25 mouse cellular contexts compared by ENCODE assay signal in genomic region chr7:131465735-131466134, GRCm38 (mm10). TPM values are rescaled to one million over a fixed set of nuclear protein-coding genes. Genes with fewer than 3 reads are reported as not detected.
DNase-seq lines count a peak whose midpoint lies in the region; ATAC-seq and TF ChIP-seq lines count a peak whose summit lies in the region.
"Had no signal": no experiment of that assay in that cellular context is flagged by ENCODE, and none has a peak within 500 bp of the region (broad histone marks: within the 10 kb centered on the region; RNA-seq: fewer than 3 reads in every experiment).

No protein-coding gene starts in this region.

- H3K27me3 ChIP-seq in forebrain, embryonic 10.5 days (ENCODE audit: poor library complexity, severe bottlenecking): peaks cover 92% of the 10 kb centered on the region
- peaks cover 22% of the 10 kb centered on the region for H3K27me3 ChIP-seq in forebrain, postnatal 0 days (ENCODE audit: insufficient read depth, low read length)
- H3K27me3 ChIP-seq in hindbrain, embryonic 11.5 days (ENCODE audit: control insufficient read depth, insufficient read depth, low read length): no peaks in the 10 kb centered on the region
- H3K27me3 ChIP-seq in hindbrain, embryonic 13.5 days: peaks cover 32% of the 10 kb centered on the region
- H3K27me3 ChIP-seq in neural tube, embryonic 12.5 days (replicated peaks): no peaks in the 10 kb centered on the region; the same call in 1 of the 2 replicates
- H3K27me3 ChIP-seq: heart, embryonic 12.5 days; kidney, embryonic 15.5 days; limb, embryonic 12.5 days; liver, embryonic 12.5 days had no signal

- peak overlapping the region; percentile 54; the same call in 1 of the 2 replicates for H3K27ac ChIP-seq in forebrain, embryonic 10.5 days
- no peak overlapping the region for H3K27ac ChIP-seq in forebrain, postnatal 0 days (ENCODE audit: low read depth, low read length)
- 0 out of 2 replicates have a peak overlapping the region, but pooled peaks have one; percentile 2 for H3K27ac ChIP-seq in hindbrain, embryonic 11.5 days (ENCODE audit: low read depth, low read length)
- H3K27ac ChIP-seq in hindbrain, embryonic 13.5 days: no peak overlapping the region
- H3K27ac ChIP-seq in neural tube, embryonic 12.5 days: no peak overlapping the region
- H3K27ac ChIP-seq: hindbrain, embryonic 14.5 days; kidney, embryonic 15.5 days; limb, embryonic 12.5 days; liver, embryonic 12.5 days; neural tube, embryonic 13.5 days had no signal

- no peak overlapping the region for H3K9ac ChIP-seq in forebrain, postnatal 0 days
- H3K9ac ChIP-seq in hindbrain, embryonic 11.5 days (ENCODE audit: low read depth, low read length): no peak overlapping the region
- no peak overlapping the region for H3K9ac ChIP-seq in hindbrain, embryonic 13.5 days
- H3K9ac ChIP-seq in neural tube, embryonic 12.5 days: no peak overlapping the region
- H3K9ac ChIP-seq: heart, embryonic 12.5 days; hindbrain, embryonic 14.5 days; kidney, embryonic 15.5 days; limb, embryonic 12.5 days; liver, embryonic 12.5 days; neural tube, embryonic 13.5 days had no signal

- H3K9me3 ChIP-seq in forebrain, embryonic 10.5 days: peaks cover 17% of the 10 kb centered on the region
- H3K9me3 ChIP-seq in forebrain, postnatal 0 days (ENCODE audit: low read length): peaks cover 4% of the 10 kb centered on the region; the same call in 1 of the 2 replicates
- H3K9me3 ChIP-seq in hindbrain, embryonic 11.5 days (ENCODE audit: control insufficient read depth, low read length): no peaks in the 10 kb centered on the region
- H3K9me3 ChIP-seq in hindbrain, embryonic 13.5 days: no peaks in the 10 kb centered on the region
- H3K9me3 ChIP-seq in neural tube, embryonic 12.5 days: peaks cover 3% of the 10 kb centered on the region; the same call in 1 of the 2 replicates
- H3K9me3 ChIP-seq: kidney, embryonic 15.5 days; liver, embryonic 12.5 days had no signal

- TF ChIP-seq CTCF in forebrain, postnatal 0 days (IDR thresholded peaks at IDR 0.05; ENCODE audit: low read depth): no peak

- H3K4me3 ChIP-seq in forebrain, embryonic 10.5 days: no peak overlapping the region
- H3K4me3 ChIP-seq in forebrain, postnatal 0 days (ENCODE audit: low read depth, low read length): no peak overlapping the region
- no peak overlapping the region for H3K4me3 ChIP-seq in hindbrain, embryonic 11.5 days (ENCODE audit: low read depth, low read length)
- H3K4me3 ChIP-seq in hindbrain, embryonic 13.5 days: no peak overlapping the region
- no peak overlapping the region for H3K4me3 ChIP-seq in neural tube, embryonic 12.5 days
- H3K4me3 ChIP-seq: heart, embryonic 12.5 days; kidney, embryonic 15.5 days; limb, embryonic 12.5 days; liver, embryonic 12.5 days; neural tube, embryonic 13.5 days had no signal

- ATAC-seq in forebrain, postnatal 0 days: no peak
- ATAC-seq in hindbrain, embryonic 11.5 days (ENCODE audit: low FRiP score): peak; percentile 11; the same call in 1 of the 2 replicates
- no peak for ATAC-seq in hindbrain, embryonic 13.5 days (ENCODE audit: low FRiP score)
- ATAC-seq in neural tube, embryonic 12.5 days (ENCODE audit: low FRiP score, low read depth): peak; percentile 31; the same call in 1 of the 2 replicates
- ATAC-seq: intestine, postnatal 0 days; liver, embryonic 12.5 days had no signal

- DNase-seq in forebrain, embryonic 10.5 days (ENCODE audit: extremely low spot score, low spot score): peak; percentile 43
- DNase-seq in forebrain, postnatal 0 days: no peak
- DNase-seq in hindbrain, embryonic 11.5 days (ENCODE audit: low spot score): peak; percentile 39
- peak; percentile 13 for DNase-seq in retina, embryonic 14.5 days (ENCODE audit: low spot score)
- no peak for DNase-seq in retina, postnatal 1 day
- no peak for DNase-seq in ovary, postnatal 10 days (ENCODE audit: low spot score)
- DNase-seq: adrenal gland, postnatal 25 days; cerebellum, adult 9-11 months; gastrocnemius, postnatal 10 days; heart, postnatal 10 days; kidney, postnatal 36 days; layer of hippocampus, postnatal 36 days; lung, adult 18-20 months; lung, postnatal 10 days; thymus, adult 18-20 months; thymus, postnatal 36 days had no signal

- no peak overlapping the region for H3K4me2 ChIP-seq in forebrain, postnatal 0 days (ENCODE audit: low read depth)
- H3K4me2 ChIP-seq in hindbrain, embryonic 11.5 days (replicated peaks; ENCODE audit: low read depth, low read length): no peak overlapping the region
- H3K4me2 ChIP-seq in hindbrain, embryonic 13.5 days: no peak overlapping the region
- H3K4me2 ChIP-seq in neural tube, embryonic 12.5 days (replicated peaks): no peak overlapping the region; the same call in 1 of the 2 replicates
- H3K4me2 ChIP-seq: heart, embryonic 12.5 days; hindbrain, embryonic 14.5 days; kidney, embryonic 15.5 days; limb, embryonic 12.5 days; liver, embryonic 12.5 days; neural tube, embryonic 13.5 days had no signal

- H3K4me1 ChIP-seq in forebrain, embryonic 10.5 days: peaks cover 33% of the 10 kb centered on the region
- no peaks in the 10 kb centered on the region for H3K4me1 ChIP-seq in forebrain, postnatal 0 days (ENCODE audit: insufficient read depth)
- H3K4me1 ChIP-seq in hindbrain, embryonic 11.5 days (replicated peaks; ENCODE audit: control insufficient read depth, insufficient read depth, low read length): peaks cover 8% of the 10 kb centered on the region
- peaks cover 17% of the 10 kb centered on the region for H3K4me1 ChIP-seq in hindbrain, embryonic 13.5 days (replicated peaks)
- H3K4me1 ChIP-seq in neural tube, embryonic 12.5 days: peaks cover 11% of the 10 kb centered on the region
- H3K4me1 ChIP-seq: heart, embryonic 12.5 days; kidney, embryonic 15.5 days; limb, embryonic 12.5 days; liver, embryonic 12.5 days had no signal

- H3K36me3 ChIP-seq in forebrain, embryonic 10.5 days (replicated peaks): no peaks in the 10 kb centered on the region
- H3K36me3 ChIP-seq in forebrain, postnatal 0 days (ENCODE audit: insufficient read depth): no peaks in the 10 kb centered on the region
- H3K36me3 ChIP-seq in hindbrain, embryonic 11.5 days (ENCODE audit: control insufficient read depth, insufficient read depth, low read length): no peaks in the 10 kb centered on the region
- H3K36me3 ChIP-seq in hindbrain, embryonic 13.5 days: no peaks in the 10 kb centered on the region
- H3K36me3 ChIP-seq in neural tube, embryonic 12.5 days: no peaks in the 10 kb centered on the region
- H3K36me3 ChIP-seq: heart, embryonic 12.5 days; kidney, embryonic 15.5 days; limb, embryonic 12.5 days; liver, embryonic 12.5 days; neural tube, embryonic 13.5 days had no signal

- WGBS in forebrain, embryonic 10.5 days: 17% methylated on average over 3 of the region's 3 CpGs
- WGBS in forebrain, postnatal 0 days: 29% methylated on average over 3 of the region's 3 CpGs
- 43% methylated on average over 3 of the region's 3 CpGs for WGBS in hindbrain, embryonic 11.5 days
- WGBS in hindbrain, embryonic 13.5 days: 27% methylated on average over 3 of the region's 3 CpGs
- 31% methylated on average over 3 of the region's 3 CpGs for WGBS in neural tube, embryonic 12.5 days

RNA-seq across cellular contexts. Expression of gene Acadsb, which starts 55.3 kb away (rescaled TPM):
- polyA plus RNA-seq in forebrain, embryonic 10.5 days (2016; fragmentation: Nextera tagmentation; extraction: Ambion mirVana): 53.1 and 61.5 TPM in 2 replicates
- total RNA-seq in forebrain, postnatal 0 days (2014; rRNA removed): 56.7 and 80.3 TPM in 2 replicates
- 51.6 and 73.3 TPM in 2 replicates for polyA plus RNA-seq in forebrain, postnatal 0 days (2015; fragmentation: Nextera tagmentation; extraction: Ambion mirVana)
- 88.8 and 93.7 TPM in 2 replicates for polyA plus RNA-seq in hindbrain, embryonic 11.5 days (2014; fragmentation: Nextera tagmentation; extraction: Ambion mirVana)
- 98.6 and 99.7 TPM in 2 replicates for polyA plus RNA-seq in hindbrain, embryonic 13.5 days (2015; fragmentation: Nextera tagmentation; extraction: Ambion mirVana)
- 73.8 and 80.6 TPM in 2 replicates for polyA plus RNA-seq in neural tube, embryonic 12.5 days (2016; fragmentation: Nextera tagmentation; extraction: Ambion mirVana)

RNA-seq across cellular contexts. Expression of gene Ikzf5, which starts 55.4 kb away (rescaled TPM):
- polyA plus RNA-seq in forebrain, embryonic 10.5 days (2016; fragmentation: Nextera tagmentation; extraction: Ambion mirVana): 14.6 and 15.5 TPM in 2 replicates
- total RNA-seq in forebrain, postnatal 0 days (2014; rRNA removed): 18.8 and 20.8 TPM in 2 replicates
- 10.0 and 10.5 TPM in 2 replicates for polyA plus RNA-seq in forebrain, postnatal 0 days (2015; fragmentation: Nextera tagmentation; extraction: Ambion mirVana)
- 25.4 and 26.6 TPM in 2 replicates for polyA plus RNA-seq in hindbrain, embryonic 11.5 days (2014; fragmentation: Nextera tagmentation; extraction: Ambion mirVana)
- polyA plus RNA-seq in hindbrain, embryonic 13.5 days (2015; fragmentation: Nextera tagmentation; extraction: Ambion mirVana): 13.1 and 14.9 TPM in 2 replicates
- 19.0 and 22.4 TPM in 2 replicates for polyA plus RNA-seq in neural tube, embryonic 12.5 days (2016; fragmentation: Nextera tagmentation; extraction: Ambion mirVana)

Comparison
In these comparisons a context has a peak if more than half of its experiments do, and no peak if none do; other contexts are left out.
1. DNase-seq: peak in forebrain, embryonic 10.5 days (single experiment), hindbrain, embryonic 11.5 days (single experiment) and retina, embryonic 14.5 days (single experiment); none in forebrain, postnatal 0 days (single experiment), retina, postnatal 1 day (single experiment) and ovary, postnatal 10 days (single experiment).
2. H3K27ac ChIP-seq: peak in forebrain, embryonic 10.5 days (single experiment) and hindbrain, embryonic 11.5 days (single experiment); none in forebrain, postnatal 0 days (single experiment), hindbrain, embryonic 13.5 days (single experiment) and neural tube, embryonic 12.5 days (single experiment).
3. ATAC-seq: peak in hindbrain, embryonic 11.5 days (single experiment) and neural tube, embryonic 12.5 days (single experiment); none in forebrain, postnatal 0 days (single experiment) and hindbrain, embryonic 13.5 days (single experiment).